Mouse (Mus musculus) kidney, adult 2 months (tissue): ENCODE measurements around the gene Hdac7. TPM values are rescaled to one million over a fixed set of nuclear protein-coding genes. Genes with fewer than 3 reads are reported as not detected.

ENCODE experiments used
- DNase-seq: peaks from one replicate; pipeline ENCODE4 v3.0.0; 2021
- H3K27ac ChIP-seq: fragments of 200-500 bp; 2 replicates; pipeline ENCODE4 v1.5.1; 2012; ENCODE audit warnings: low read depth, low read length, control low read depth, inconsistent platforms; ENCODE audit not compliant: insufficient read depth
- H3K27me3 ChIP-seq: fragments of 200-500 bp; replicated peaks from 2 replicates; pipeline ENCODE4 v1.6.1; 2012; ENCODE audit warnings: mild to moderate bottlenecking, moderate library complexity, low read length, inconsistent platforms; ENCODE audit not compliant: control insufficient read depth, insufficient read depth
- H3K36me3 ChIP-seq: fragments of 200-500 bp; 2 replicates; pipeline ENCODE4 v1.6.1; 2012; ENCODE audit warnings: mild to moderate bottlenecking, moderate library complexity, low read length, inconsistent platforms; ENCODE audit not compliant: control insufficient read depth, insufficient read depth
- H3K4me1 ChIP-seq: fragments of 200-500 bp; 2 replicates; pipeline ENCODE4 v1.6.1; 2011; ENCODE audit warnings: low read length; ENCODE audit not compliant: control insufficient read depth, insufficient read depth
- H3K4me3 ChIP-seq: fragments of 200-500 bp; 2 replicates; pipeline ENCODE4 v1.5.1; 2011; ENCODE audit warnings: mild to moderate bottlenecking, low read depth, low read length, control low read depth; ENCODE audit not compliant: insufficient read depth
- CTCF ChIP-seq: fragments of 200-500 bp; conservative IDR thresholded peaks from 2 replicates; pipeline ENCODE4 v1.5.1; 2011; ENCODE audit warnings: low read depth, mild to moderate bottlenecking, control low read depth, low read length, moderate library complexity, mixed read lengths; ENCODE audit not compliant: insufficient read depth, insufficient read length
- POLR2A ChIP-seq: fragments of 200-500 bp; IDR thresholded peaks from one replicate; pipeline ENCODE4 v1.6.1; 2011; ENCODE audit warnings: low read depth, low read length, control low read depth
- WGBS: fragments of 180-500 bp; shearing (Covaris S2); methylation state at CpG from one replicate; pipeline ENCODE4 v1.1.7; 2018; 5-methylcytosine and 5-hydroxymethylcytosine counted together
- polyA plus RNA-seq: library from polyadenylated mRNA; depleted of rRNA; stranded (reverse); fragments of >200 nt; gene quantifications from 2 replicates; pipeline ENCODE4 v1.2.3, GENCODE M21; 2012

Hdac7 gene
- polyA plus RNA-seq, 1 experiment = 41.6 TPM

DNA sequence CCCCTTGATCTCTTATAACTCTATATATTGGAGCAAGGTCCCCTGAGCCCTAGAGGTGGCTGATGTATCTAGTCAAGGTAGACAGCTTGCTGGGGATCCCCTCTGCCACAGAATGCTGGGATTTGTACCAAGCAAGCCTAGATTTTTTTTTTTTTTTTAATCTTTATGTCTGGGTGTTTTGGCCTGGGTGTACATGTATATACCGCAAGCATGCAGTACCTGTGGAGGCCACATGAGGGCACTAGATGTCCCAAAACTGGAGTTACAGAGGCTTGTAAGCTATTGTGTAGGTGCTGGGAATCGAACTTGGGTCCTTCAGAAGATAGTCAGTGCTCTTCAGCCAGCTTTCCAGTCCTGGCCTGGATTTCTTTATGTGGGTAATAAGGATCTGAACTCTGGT is 21.7 kb upstream of the Hdac7 start:
- Histone ChIP-seq H3K4me3 (no peak overlapping the region), H3K4me1 (no peaks in the 10 kb centered on the region), H3K36me3 (peaks cover 16% of the 10 kb centered on the region), H3K27me3 (no peaks in the 10 kb centered on the region), H3K27ac (no peak overlapping the region)
- no peak for TF ChIP-seq POLR2A
- TF ChIP-seq CTCF = no peak
- DNase-seq = no peak
- 87% methylated on average over 2 of the region's 2 CpGs for WGBS

DNA sequence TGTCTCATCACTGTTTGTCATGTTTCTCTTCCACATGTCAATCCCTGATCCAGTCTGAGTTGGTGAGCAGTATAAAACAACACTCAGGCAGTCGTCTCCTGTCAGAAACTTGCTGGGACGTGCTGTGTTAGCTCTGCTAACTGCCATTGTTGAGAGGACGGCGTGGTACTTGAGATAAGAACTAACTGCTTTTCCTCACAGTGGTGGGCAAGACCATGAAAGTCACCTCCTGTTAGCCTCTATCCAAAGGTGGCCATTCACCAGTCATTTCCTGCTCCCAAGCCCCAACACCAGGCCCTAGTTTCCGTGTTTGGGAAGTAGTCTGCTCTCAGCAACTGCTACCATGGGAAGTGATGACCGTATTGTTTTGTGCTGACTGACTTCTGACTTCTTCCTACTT is 20.9 kb upstream of the Hdac7 start:
- 71% methylated on average over 6 of the region's 6 CpGs for WGBS

DNA sequence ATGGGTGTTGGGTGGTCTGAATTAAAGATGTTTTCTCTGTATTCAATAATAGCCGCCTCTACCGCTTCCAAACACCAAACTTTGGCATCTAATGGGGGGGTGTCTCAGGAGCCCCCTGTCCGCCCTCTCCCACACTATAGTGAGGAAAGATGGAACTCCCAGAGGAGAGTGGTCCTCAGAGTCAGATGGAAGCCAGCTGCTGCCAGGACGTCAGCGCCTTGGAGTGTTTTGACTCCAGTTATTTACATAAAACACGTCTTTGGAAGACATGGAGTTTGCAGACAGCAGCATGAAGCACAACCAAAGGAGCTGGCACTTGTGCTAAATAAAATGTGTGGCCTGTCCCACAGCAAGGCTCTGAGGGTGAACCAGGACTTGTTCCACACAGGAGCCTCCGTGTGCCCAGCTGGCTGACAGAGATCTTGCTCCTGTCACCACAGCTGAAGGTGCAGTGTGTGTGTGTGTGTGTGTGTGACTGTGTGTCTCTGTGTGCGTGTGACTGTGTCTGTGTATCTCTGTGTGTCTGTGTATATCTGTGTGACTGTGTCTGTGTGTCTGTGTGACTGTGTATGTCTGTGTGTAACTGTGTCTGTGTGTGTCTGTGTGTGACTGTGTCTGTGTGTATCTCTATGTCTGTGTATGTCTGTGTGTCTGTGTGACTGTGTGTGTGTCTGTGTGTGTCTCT is 20.2 kb upstream of the Hdac7 start:
- Histone ChIP-seq H3K27me3 (no peaks in the 10 kb centered on the region), H3K27ac (no peak overlapping the region), H3K4me3 (no peak overlapping the region), H3K4me1 (no peaks in the 10 kb centered on the region), H3K36me3 (peaks cover 16% of the 10 kb centered on the region)
- no peak for DNase-seq
- TF ChIP-seq CTCF (no peak), POLR2A (no peak)
- 75% methylated on average over 8 of the region's 8 CpGs for WGBS

More for the DNA sequence above, 20.9 kb upstream of the Hdac7 start:
- no peaks in the 10 kb centered on the region for H3K4me1 ChIP-seq
- no peak for TF ChIP-seq POLR2A
- TF ChIP-seq CTCF = no peak
- no peak overlapping the region for H3K4me3 ChIP-seq
- no peak overlapping the region for H3K27ac ChIP-seq
- H3K27me3 ChIP-seq = no peaks in the 10 kb centered on the region
- no peak for DNase-seq
- H3K36me3 ChIP-seq = peaks cover 16% of the 10 kb centered on the region

DNA sequence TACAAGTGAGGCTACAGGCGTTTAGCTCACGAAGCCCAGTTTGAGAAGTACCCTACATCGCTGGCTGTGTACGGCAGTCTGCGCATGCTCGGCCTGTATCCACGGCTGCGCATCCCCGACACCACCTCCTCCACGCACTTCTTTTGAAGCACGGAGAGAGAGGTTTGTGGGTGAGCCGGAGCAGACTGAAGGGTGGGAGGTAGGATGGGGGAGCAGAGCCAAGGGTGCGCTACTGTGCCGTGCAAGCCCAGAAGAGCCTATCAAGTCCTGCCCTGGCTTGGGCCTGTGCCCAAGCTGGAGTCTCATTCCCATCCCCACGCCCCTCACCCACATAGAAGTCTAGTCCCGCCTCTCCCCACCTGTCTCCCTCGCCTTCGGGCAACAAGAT is 19.2 kb upstream of the Hdac7 start:
- 91% methylated on average over 18 of the region's 18 CpGs for WGBS
- no peak for TF ChIP-seq POLR2A
- TF ChIP-seq CTCF = no peak
- Histone ChIP-seq H3K27me3 (no peaks in the 10 kb centered on the region), H3K4me3 (no peak overlapping the region), H3K36me3 (peaks cover 13% of the 10 kb centered on the region), H3K27ac (no peak overlapping the region), H3K4me1 (no peaks in the 10 kb centered on the region)
- DNase-seq = no peak

DNA sequence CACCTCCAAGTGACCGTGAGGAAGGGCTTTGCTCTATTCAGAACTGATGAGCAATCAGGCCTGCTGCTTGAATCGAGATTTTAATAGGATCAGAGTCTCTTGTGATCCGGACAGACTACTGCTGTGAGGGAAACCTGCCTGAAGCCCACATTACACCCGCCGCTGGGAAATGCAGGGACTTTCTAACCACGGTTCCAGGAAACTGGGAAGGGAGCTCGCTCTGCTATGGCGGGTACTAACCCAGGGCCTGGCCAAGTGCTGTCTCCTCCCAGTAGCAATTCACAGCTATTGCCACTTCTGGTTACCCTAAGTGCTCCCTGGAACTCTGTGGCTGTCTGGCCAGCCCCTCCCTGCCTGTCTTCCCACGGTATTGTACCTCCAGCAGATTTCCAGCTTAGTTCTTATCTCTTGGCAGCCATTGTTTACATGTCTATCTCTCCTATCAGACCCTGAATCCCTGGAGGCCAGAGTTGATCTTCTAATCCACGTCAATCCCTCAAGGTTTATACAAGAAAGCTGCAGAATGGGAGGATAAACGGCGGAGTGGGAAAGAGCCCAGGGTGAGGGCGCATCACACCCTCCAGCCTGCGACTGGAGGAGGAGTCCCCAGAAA is 18.7 kb upstream of the Hdac7 start:
- TF ChIP-seq POLR2A = no peak
- no peak for TF ChIP-seq CTCF
- Histone ChIP-seq H3K36me3 (peaks cover 13% of the 10 kb centered on the region), H3K27me3 (no peaks in the 10 kb centered on the region), H3K27ac (no peak overlapping the region), H3K4me3 (no peak overlapping the region), H3K4me1 (no peaks in the 10 kb centered on the region)
- WGBS = 76% methylated on average over 14 of the region's 14 CpGs
- no peak for DNase-seq

DNA sequence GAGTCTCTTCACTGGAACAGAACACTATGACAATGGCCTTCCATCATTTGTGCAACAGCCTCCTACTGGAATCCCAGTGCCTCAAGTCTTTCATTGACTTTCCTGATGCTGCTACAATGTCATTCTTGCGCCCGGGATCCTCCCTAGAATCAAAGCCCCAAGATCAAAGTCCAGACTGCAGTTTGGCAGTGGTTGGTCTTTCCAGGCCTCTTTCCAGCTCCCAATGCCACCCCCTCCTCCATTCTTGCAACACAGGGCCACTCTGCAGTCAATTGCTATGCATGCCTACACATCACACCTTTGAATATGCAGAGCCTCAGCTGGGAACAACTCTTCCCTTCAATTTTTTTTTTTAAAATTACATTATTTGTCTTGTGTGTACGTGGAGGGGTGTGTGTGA is 16.1 kb upstream of the Hdac7 start:
- Histone ChIP-seq H3K36me3 (no peaks in the 10 kb centered on the region; the same call in 1 of the 2 replicates), H3K4me3 (no peak overlapping the region), H3K27me3 (no peaks in the 10 kb centered on the region), H3K4me1 (no peaks in the 10 kb centered on the region), H3K27ac (no peak overlapping the region)
- 71% methylated on average over 3 of the region's 3 CpGs for WGBS
- TF ChIP-seq POLR2A (no peak), CTCF (no peak)
- peak; percentile 80 for DNase-seq

DNA sequence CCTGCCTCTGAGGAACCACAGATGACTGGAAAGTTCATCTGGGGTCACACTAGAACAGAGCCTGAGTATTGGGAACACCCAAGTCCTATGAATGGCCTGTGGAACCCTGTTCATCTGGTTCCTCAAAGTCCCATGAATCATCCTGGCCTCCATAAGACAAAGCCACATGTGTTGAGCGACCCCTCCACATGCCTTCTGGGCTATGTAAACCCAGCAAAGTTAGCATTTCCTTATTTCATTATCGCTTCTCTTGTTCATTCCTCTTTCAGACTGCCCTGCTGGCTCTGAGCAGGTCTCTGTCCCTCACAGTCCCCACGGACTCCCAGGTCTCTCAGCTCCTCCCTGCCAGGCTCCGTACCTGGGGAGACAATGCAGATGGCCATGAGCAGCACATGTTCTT is 14.1 kb upstream of the Hdac7 start:
- no peaks in the 10 kb centered on the region; the same call in 1 of the 2 replicates for H3K36me3 ChIP-seq
- DNase-seq = no peak
- whole genome bisulfite sequencing = 83% methylated on average over 4 of the region's 4 CpGs
- H3K27ac ChIP-seq = no peak overlapping the region
- no peaks in the 10 kb centered on the region for H3K27me3 ChIP-seq
- H3K4me1 ChIP-seq = no peaks in the 10 kb centered on the region
- TF ChIP-seq CTCF (no peak), POLR2A (no peak)
- H3K4me3 ChIP-seq = no peak overlapping the region
